Mouse (Mus musculus) intestine, embryonic 16.5 days (tissue): ENCODE measurements around the gene Mgll. TPM values are rescaled to one million over a fixed set of nuclear protein-coding genes. Genes with fewer than 3 reads are reported as not detected.

Experiments used
- ATAC-seq: fragments of 200-750 bp; cut with Nextera tagmentation; 2 replicates; pipeline ENCODE4 v1.8.0; 2017; ENCODE audit warnings: moderate TSS enrichment, moderate library complexity
- H3K27ac ChIP-seq: fragments of 300-500 bp; sonication (generic); 2 replicates; pipeline ENCODE4 v1.5.1; 2014; ENCODE audit warnings: mild to moderate bottlenecking, low read length
- H3K27me3 ChIP-seq: fragments of 300-500 bp; sonication (generic); replicated peaks from 2 replicates; pipeline ENCODE4 v1.6.1; 2014; ENCODE audit warnings: low read length, control low read depth, mixed read lengths; ENCODE audit not compliant: control insufficient read depth, insufficient read depth
- H3K36me3 ChIP-seq: fragments of 300-500 bp; sonication (generic); 2 replicates; pipeline ENCODE4 v1.6.1; 2014; ENCODE audit warnings: low read length, control low read depth; ENCODE audit not compliant: control insufficient read depth, insufficient read depth
- H3K4me1 ChIP-seq: fragments of 300-500 bp; sonication (generic); 2 replicates; pipeline ENCODE4 v1.6.1; 2014; ENCODE audit warnings: low read length, control low read depth, mixed read lengths; ENCODE audit not compliant: control insufficient read depth, insufficient read depth
- H3K4me2 ChIP-seq: fragments of 300-500 bp; sonication (generic); 2 replicates; pipeline ENCODE4 v1.6.1; 2014; ENCODE audit warnings: low read depth, low read length, control low read depth
- H3K4me3 ChIP-seq: fragments of 300-500 bp; sonication (generic); 2 replicates; pipeline ENCODE4 v1.5.1; 2014; ENCODE audit warnings: mild to moderate bottlenecking, low read length
- H3K9ac ChIP-seq: fragments of 300-500 bp; sonication (generic); 2 replicates; pipeline ENCODE4 v1.6.1; 2014; ENCODE audit warnings: low read depth, low read length
- H3K9me3 ChIP-seq: fragments of 300-500 bp; sonication (generic); 2 replicates; pipeline ENCODE4 v1.6.1; 2016; ENCODE audit warnings: low read length, control low read depth; ENCODE audit not compliant: control insufficient read depth
- WGBS: fragments of 180-500 bp; shearing (Covaris S2); extraction: QIAGEN DNeasy Blood & Tissue Kit; methylation state at CpG from one replicate; pipeline ENCODE4 v1.1.7; 2014; 5-methylcytosine and 5-hydroxymethylcytosine counted together
- polyA plus RNA-seq: library from polyadenylated mRNA; unstranded; fragments of >200 nt; fragmentation: Nextera tagmentation; extraction: Ambion mirVana; gene quantifications from 2 replicates; pipeline ENCODE4 v1.2.1, GENCODE M21; 2015

Mgll gene
- polyA plus RNA-seq, 1 experiment from 2014 or later: 82.8 TPM

GRCm38 (mm10) chr6:88793243-88793642, 69.0 kb downstream of the Mgll start:
- Histone ChIP-seq H3K4me2 (no peak overlapping the region), H3K4me3 (no peak overlapping the region), H3K27me3 (no peaks in the 10 kb centered on the region), H3K36me3 (no peaks in the 10 kb centered on the region), H3K9ac (no peak overlapping the region), H3K4me1 (peaks cover 19% of the 10 kb centered on the region), H3K9me3 (no peaks in the 10 kb centered on the region), H3K27ac (no peak overlapping the region)
- ATAC-seq: no peak
- WGBS: 55% methylated on average over 2 of the region's 2 CpGs

- Histone ChIP-seq H3K4me3 (no peak overlapping the region), H3K36me3 (no peaks in the 10 kb centered on the region), H3K4me2 (no peak overlapping the region), H3K9me3 (no peaks in the 10 kb centered on the region), H3K9ac (no peak overlapping the region), H3K27ac (no peak overlapping the region), H3K27me3 (no peaks in the 10 kb centered on the region), H3K4me1 (peaks cover 17% of the 10 kb centered on the region)
- no peak for ATAC-seq
- WGBS: 68% methylated on average over 13 of the region's 13 CpGs
These were observed 69.7 kb downstream of the Mgll start for GRCm38 (mm10) chr6:88793872-88794271.

GRCm38 (mm10) chr6:88794561-88794971, 70.4 kb downstream of the Mgll start:
- Histone ChIP-seq H3K4me3 (no peak overlapping the region), H3K27ac (no peak overlapping the region), H3K4me1 (peaks cover 14% of the 10 kb centered on the region), H3K9ac (no peak overlapping the region), H3K36me3 (no peaks in the 10 kb centered on the region), H3K4me2 (no peak overlapping the region), H3K27me3 (no peaks in the 10 kb centered on the region), H3K9me3 (no peaks in the 10 kb centered on the region)
- ATAC-seq: no peak
- 72% methylated on average over 14 of the region's 14 CpGs for WGBS

GRCm38 (mm10) chr6:88800191-88800590, 76.0 kb downstream of the Mgll start:
- Histone ChIP-seq H3K4me1 (peaks cover 3% of the 10 kb centered on the region; the same call in 1 of the 2 replicates), H3K9me3 (no peaks in the 10 kb centered on the region), H3K27ac (no peak overlapping the region), H3K4me2 (no peak overlapping the region), H3K36me3 (no peaks in the 10 kb centered on the region), H3K27me3 (no peaks in the 10 kb centered on the region), H3K9ac (no peak overlapping the region), H3K4me3 (no peak overlapping the region)
- WGBS: 76% methylated on average over 7 of the region's 7 CpGs
- ATAC-seq: no peak

GRCm38 (mm10) chr6:88800735-88801134, 76.5 kb downstream of the Mgll start:
- Histone ChIP-seq H3K4me3 (no peak overlapping the region), H3K9me3 (no peaks in the 10 kb centered on the region), H3K27ac (no peak overlapping the region), H3K27me3 (no peaks in the 10 kb centered on the region), H3K9ac (no peak overlapping the region), H3K36me3 (no peaks in the 10 kb centered on the region), H3K4me1 (0 out of 2 replicates have a peak, but pooled peaks cover 3% of the 10 kb centered on the region), H3K4me2 (no peak overlapping the region)
- 0 out of 2 replicates have a peak, but pooled peaks have one; percentile 18 for ATAC-seq
- WGBS: 39% methylated on average over 3 of the region's 3 CpGs

- no peaks in the 10 kb centered on the region for H3K27me3 ChIP-seq
- H3K27ac ChIP-seq: no peak overlapping the region
- H3K4me1 ChIP-seq: 0 out of 2 replicates have a peak, but pooled peaks cover 3% of the 10 kb centered on the region
- ATAC-seq: no peak
- H3K9me3 ChIP-seq: no peaks in the 10 kb centered on the region
- no peak overlapping the region for H3K4me3 ChIP-seq
- H3K9ac ChIP-seq: no peak overlapping the region
- no peak overlapping the region for H3K4me2 ChIP-seq
- 70% methylated on average over 7 of the region's 7 CpGs for WGBS
- H3K36me3 ChIP-seq: no peaks in the 10 kb centered on the region
These were observed 78.8 kb downstream of the Mgll start for GRCm38 (mm10) chr6:88803051-88803450.

- 0 out of 2 replicates have a peak, but pooled peaks cover 3% of the 10 kb centered on the region for H3K4me1 ChIP-seq
- no peak for ATAC-seq
- H3K4me2 ChIP-seq: no peak overlapping the region
- H3K27me3 ChIP-seq: no peaks in the 10 kb centered on the region
- no peak overlapping the region for H3K27ac ChIP-seq
- no peak overlapping the region for H3K4me3 ChIP-seq
- H3K36me3 ChIP-seq: no peaks in the 10 kb centered on the region
- H3K9me3 ChIP-seq: no peaks in the 10 kb centered on the region
- H3K9ac ChIP-seq: no peak overlapping the region
- WGBS: 85% methylated on average over 4 of the region's 4 CpGs
These were observed 79.9 kb downstream of the Mgll start for GRCm38 (mm10) chr6:88803957-88804695.

- no peak overlapping the region for H3K4me3 ChIP-seq
- H3K27me3 ChIP-seq: no peaks in the 10 kb centered on the region
- no peaks in the 10 kb centered on the region for H3K9me3 ChIP-seq
- no peak overlapping the region for H3K9ac ChIP-seq
- H3K4me1 ChIP-seq: peaks cover 10% of the 10 kb centered on the region; the same call in 1 of the 2 replicates
- no peak for ATAC-seq
- H3K27ac ChIP-seq: no peak overlapping the region
- H3K4me2 ChIP-seq: no peak overlapping the region
- no peaks in the 10 kb centered on the region for H3K36me3 ChIP-seq
- WGBS: 86% methylated on average over 17 of the region's 17 CpGs
These were observed 80.9 kb downstream of the Mgll start for GRCm38 (mm10) chr6:88804966-88805577.

- WGBS: 54% methylated on average over 23 of the region's 23 CpGs
- Histone ChIP-seq H3K9me3 (no peaks in the 10 kb centered on the region), H3K4me3 (no peak overlapping the region), H3K9ac (no peak overlapping the region), H3K36me3 (no peaks in the 10 kb centered on the region), H3K4me2 (no peak overlapping the region), H3K27ac (peak overlapping the region; percentile 5; the same call in 1 of the 2 replicates), H3K4me1 (peaks cover 13% of the 10 kb centered on the region), H3K27me3 (no peaks in the 10 kb centered on the region)
- peak; percentile 39 for ATAC-seq
These were observed 85.2 kb downstream of the Mgll start for GRCm38 (mm10) chr6:88809091-88810037.
